Mouse (Mus musculus) neural tube, embryonic 10.5 days (tissue): ENCODE results near the gene Dennd4a.

Experiments used
- DNase-seq: peaks from one replicate; pipeline ENCODE4 v3.0.0-alpha.2; 2017; ENCODE audit warnings: low spot score; ENCODE audit errors: extremely low spot score

Dennd4a gene

GRCm38 (mm10) chr9:64956337-64956736, 145.2 kb downstream of the Dennd4a start:
- no peak for DNase-seq

GRCm38 (mm10) chr9:64957276-64957675, 146.1 kb downstream of the Dennd4a start:
- no peak for DNase-seq

DNA sequence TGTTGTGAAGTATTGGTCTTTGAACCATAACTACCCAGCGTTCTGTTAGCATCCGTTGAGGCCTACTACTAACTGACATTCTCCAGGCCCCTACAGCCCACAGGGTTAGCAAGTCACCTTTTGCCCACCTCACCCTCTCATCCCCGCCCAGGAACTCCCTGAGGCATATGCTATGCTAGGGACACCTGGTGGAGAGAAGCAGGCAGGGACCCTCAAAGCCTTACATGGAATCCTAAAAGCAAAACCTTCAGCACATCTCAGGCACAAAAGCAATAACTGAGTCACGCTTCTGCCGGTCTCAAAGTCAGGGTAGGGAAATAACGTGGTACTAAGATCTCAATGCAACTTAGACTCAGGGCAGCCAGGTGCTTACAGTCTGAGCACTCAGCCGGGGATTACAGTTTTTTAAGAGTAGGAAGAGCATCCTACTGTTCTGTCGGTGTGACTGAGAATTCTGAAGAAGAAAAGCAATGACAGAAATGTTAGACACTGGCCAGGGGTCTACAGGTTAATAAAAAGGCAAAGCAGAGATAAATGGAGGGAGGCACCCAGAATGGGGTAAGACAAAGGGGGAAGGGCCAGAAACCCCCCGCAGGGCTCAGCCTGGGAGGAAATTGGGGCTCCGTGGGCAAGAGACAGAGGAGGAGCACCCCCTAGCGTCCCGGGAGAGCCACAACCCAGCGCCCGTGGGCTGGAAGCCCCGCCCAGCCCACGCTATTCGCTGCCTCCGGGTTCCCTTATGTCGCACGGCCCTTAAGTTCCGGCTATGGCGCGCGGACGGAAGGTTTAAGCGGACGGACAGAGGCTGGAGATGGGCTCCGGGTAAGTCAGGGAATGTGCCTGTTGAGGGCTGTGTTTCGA, 149.2 kb downstream of the Dennd4a start, which contains the start of gene Ints14:
Ints14 (plus strand) TSS at position 789 of the 861 bp plus-strand sequence.
- DNase-seq: peak; percentile 99

- DNase-seq: no peak
Measured at GRCm38 (mm10) chr9:64960978-64961320, 149.8 kb downstream of the Dennd4a start.
